Mouse (Mus musculus): ENCODE results near the gene Shank2. TPM values are rescaled to one million over a fixed set of nuclear protein-coding genes. Genes with fewer than 3 reads are reported as not detected.

Shank2 gene
- total RNA-seq, 1 experiment, result 0.94 TPM

DNA sequence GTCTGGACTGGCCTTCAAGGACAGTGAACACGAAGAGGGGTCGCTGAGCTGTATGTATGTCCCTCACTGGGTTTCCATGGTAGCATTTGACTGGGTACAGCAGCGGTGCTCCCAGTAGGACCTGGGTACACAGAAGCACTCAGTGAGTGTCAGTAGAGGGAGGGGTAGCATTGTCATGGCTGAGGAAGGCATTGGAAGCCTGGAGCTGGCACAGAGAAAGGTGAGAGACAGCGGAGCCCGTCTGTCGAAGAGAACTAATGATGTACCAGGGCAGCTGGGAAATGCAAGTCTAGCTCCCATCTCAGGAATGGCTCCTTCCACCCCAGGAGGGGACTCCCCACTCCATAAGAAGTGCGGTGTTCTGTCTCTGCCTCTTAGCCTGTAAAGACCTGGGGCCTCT lies 256.1 kb downstream of the Shank2 start:
- Histone ChIP-seq H3K9me3 (ENCODE audit: control insufficient read depth, insufficient read depth, low read depth, low read length) (no peaks in the 10 kb centered on the region), H3K9ac (ENCODE audit: insufficient read depth, low read depth, low read length, poor library complexity, severe bottlenecking) (no peak overlapping the region), H3K27ac (ENCODE audit: insufficient read depth, low read depth, low read length, poor library complexity, severe bottlenecking) (no peak overlapping the region), H3K4me3 (ENCODE audit: insufficient read depth in 1 of 2, low read depth in 1 of 2, low read length in 2 of 2, poor library complexity in 1 of 2, severe bottlenecking in 1 of 2) (no peak overlapping the region), H3K4me1 (ENCODE audit: control insufficient read depth in 2 of 2, insufficient read depth in 2 of 2, low read length in 2 of 2, poor library complexity in 1 of 2) (peaks cover 0 to 2% of the 10 kb centered on the region in 2 experiments; a peak in 2 of 4 replicates), H3K36me3 (ENCODE audit: control insufficient read depth, insufficient read depth, low read length, poor library complexity, severe bottlenecking) (no peaks in the 10 kb centered on the region)
- in situ Hi-C loops (cut with MboI; ENCODE audit: low sequenced_read_pairs in 2 of 2, unreplicated experiment in 2 of 2), result no loop called here
- no peak for DNase-seq (ENCODE audit: low read depth, low spot score)
- TF ChIP-seq MAFK (IDR thresholded peaks at IDR 0.05; ENCODE audit: insufficient read depth, low read depth, low read length), result no peak
- no peak for TF ChIP-seq ZC3H11A (IDR thresholded peaks at IDR 0.05; ENCODE audit: borderline replicate concordance, low read depth, low read length)
- TF ChIP-seq ZNF384 (IDR thresholded peaks at IDR 0.05; ENCODE audit: low read depth, low read length), result no peak
- TF ChIP-seq CHD2 (IDR thresholded peaks at IDR 0.05; ENCODE audit: low read depth, low read length), result no peak
- TF ChIP-seq HCFC1 (IDR thresholded peaks at IDR 0.05; ENCODE audit: borderline replicate concordance, insufficient read depth, low read length), result no peak

DNA sequence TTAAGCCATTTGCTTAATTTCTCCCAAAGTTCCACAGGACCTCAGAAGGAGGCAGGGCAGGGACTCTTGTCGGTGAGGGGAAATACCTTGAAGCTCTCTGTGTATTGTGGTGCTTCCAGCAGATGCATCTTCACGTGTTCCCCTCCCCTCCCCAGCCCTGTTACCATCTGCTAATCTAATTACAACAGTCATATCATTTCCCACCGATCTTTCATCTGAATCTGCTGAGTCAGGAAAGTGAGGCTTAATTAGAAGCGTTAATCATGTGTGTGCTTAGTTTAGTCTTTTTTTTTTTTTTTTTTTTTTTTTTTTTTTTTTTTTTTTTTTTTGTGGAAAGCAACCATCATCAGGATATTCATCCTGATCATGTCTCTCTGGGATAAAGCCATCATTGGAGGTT lies 256.6 kb downstream of the Shank2 start:
- Histone ChIP-seq H3K9me3 (ENCODE audit: control insufficient read depth, insufficient read depth, low read depth, low read length) (no peaks in the 10 kb centered on the region), H3K36me3 (ENCODE audit: control insufficient read depth, insufficient read depth, low read length, poor library complexity, severe bottlenecking) (no peaks in the 10 kb centered on the region)

DNA sequence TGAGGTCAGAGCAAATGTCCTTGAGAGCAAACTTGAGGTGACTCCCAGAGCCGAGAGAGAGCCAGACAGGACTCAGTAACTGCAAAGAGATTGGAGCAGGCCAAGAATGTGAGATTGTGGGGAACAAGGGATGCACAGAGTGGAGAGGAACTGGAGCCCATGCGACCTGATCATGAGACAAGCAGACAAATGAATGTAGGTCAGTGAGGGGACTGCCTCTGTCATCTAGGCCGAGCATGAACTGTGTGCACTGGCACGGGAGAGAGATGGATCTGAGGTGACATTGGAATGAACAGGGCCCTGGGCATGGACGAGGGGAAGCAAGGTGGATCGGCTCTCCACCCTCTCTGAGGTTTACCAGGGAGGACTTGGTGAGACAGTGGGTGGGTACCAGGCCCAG lies 260.9 kb downstream of the Shank2 start:
- TF ChIP-seq CHD2 (IDR thresholded peaks at IDR 0.05; ENCODE audit: low read depth, low read length) (no peak), ZNF384 (IDR thresholded peaks at IDR 0.05; ENCODE audit: low read depth, low read length) (no peak), HCFC1 (IDR thresholded peaks at IDR 0.05; ENCODE audit: borderline replicate concordance, insufficient read depth, low read length) (no peak), MAFK (IDR thresholded peaks at IDR 0.05; ENCODE audit: insufficient read depth, low read depth, low read length) (no peak), ZC3H11A (IDR thresholded peaks at IDR 0.05; ENCODE audit: borderline replicate concordance, low read depth, low read length) (no peak)
- Histone ChIP-seq H3K4me1 (ENCODE audit: control insufficient read depth in 2 of 2, insufficient read depth in 2 of 2, low read length in 2 of 2, poor library complexity in 1 of 2) (no peaks in the 10 kb centered on the region), H3K9me3 (ENCODE audit: control insufficient read depth, insufficient read depth, low read depth, low read length) (no peaks in the 10 kb centered on the region), H3K36me3 (ENCODE audit: control insufficient read depth, insufficient read depth, low read length, poor library complexity, severe bottlenecking) (no peaks in the 10 kb centered on the region), H3K9ac (ENCODE audit: insufficient read depth, low read depth, low read length, poor library complexity, severe bottlenecking) (no peak overlapping the region), H3K4me3 (ENCODE audit: insufficient read depth in 1 of 2, low read depth in 1 of 2, low read length in 2 of 2, poor library complexity in 1 of 2, severe bottlenecking in 1 of 2) (no peak overlapping the region), H3K27ac (ENCODE audit: insufficient read depth, low read depth, low read length, poor library complexity, severe bottlenecking) (no peak overlapping the region)
- in situ Hi-C loops (cut with MboI; ENCODE audit: low sequenced_read_pairs in 2 of 2, unreplicated experiment in 2 of 2), result no loop called here
- DNase-seq (ENCODE audit: low read depth, low spot score), result no peak

More for the DNA sequence above, 256.6 kb downstream of the Shank2 start:
- TF ChIP-seq MAFK (IDR thresholded peaks at IDR 0.05; ENCODE audit: insufficient read depth, low read depth, low read length), result peak; percentile 65
- TF ChIP-seq ZNF384 (IDR thresholded peaks at IDR 0.05; ENCODE audit: low read depth, low read length), result peak; percentile 85
- TF ChIP-seq HCFC1 (IDR thresholded peaks at IDR 0.05; ENCODE audit: borderline replicate concordance, insufficient read depth, low read length), result no peak
- no peak for TF ChIP-seq ZC3H11A (IDR thresholded peaks at IDR 0.05; ENCODE audit: borderline replicate concordance, low read depth, low read length)
- in situ Hi-C loops (cut with MboI; ENCODE audit: low sequenced_read_pairs in 2 of 2, unreplicated experiment in 2 of 2), result no loop called here
- Histone ChIP-seq H3K9ac (ENCODE audit: insufficient read depth, low read depth, low read length, poor library complexity, severe bottlenecking) (no peak overlapping the region), H3K4me3 (ENCODE audit: insufficient read depth in 1 of 2, low read depth in 1 of 2, low read length in 2 of 2, poor library complexity in 1 of 2, severe bottlenecking in 1 of 2) (no peak overlapping the region), H3K4me1 (ENCODE audit: control insufficient read depth in 2 of 2, insufficient read depth in 2 of 2, low read length in 2 of 2, poor library complexity in 1 of 2) (peaks cover 0 to 2% of the 10 kb centered on the region in 2 experiments; a peak in 2 of 4 replicates), H3K27ac (ENCODE audit: insufficient read depth, low read depth, low read length, poor library complexity, severe bottlenecking) (no peak overlapping the region)
- DNase-seq (ENCODE audit: low read depth, low spot score), result no peak

DNA sequence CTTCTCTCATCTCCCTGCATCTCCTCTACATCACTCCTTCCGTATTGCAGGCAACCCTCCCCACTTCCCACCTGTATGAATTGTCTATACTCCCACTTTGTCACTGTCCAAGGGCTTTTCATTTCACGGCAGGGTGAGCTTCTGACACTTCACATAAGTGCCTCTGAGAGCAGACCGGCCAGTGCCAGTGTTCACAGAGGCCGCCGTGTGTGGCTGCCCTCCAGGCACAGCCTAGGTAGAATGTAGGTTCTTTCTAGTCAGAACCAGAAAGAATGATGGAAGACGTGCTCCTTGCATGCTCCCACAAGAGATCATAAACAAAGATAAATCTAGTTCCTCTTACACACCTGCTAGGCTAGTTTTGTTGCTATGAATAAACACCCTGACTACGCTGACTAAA lies 265.0 kb downstream of the Shank2 start:
- H3K9me3 ChIP-seq (ENCODE audit: control insufficient read depth, insufficient read depth, low read depth, low read length), result no peaks in the 10 kb centered on the region
- no peak overlapping the region for H3K27ac ChIP-seq (ENCODE audit: insufficient read depth, low read depth, low read length, poor library complexity, severe bottlenecking)
- H3K4me1 ChIP-seq (ENCODE audit: control insufficient read depth in 2 of 2, insufficient read depth in 2 of 2, low read length in 2 of 2, poor library complexity in 1 of 2), result no peaks in the 10 kb centered on the region
- H3K9ac ChIP-seq (ENCODE audit: insufficient read depth, low read depth, low read length, poor library complexity, severe bottlenecking), result no peak overlapping the region
- no peak for TF ChIP-seq ZC3H11A (IDR thresholded peaks at IDR 0.05; ENCODE audit: borderline replicate concordance, low read depth, low read length)
- no peak for TF ChIP-seq CHD2 (IDR thresholded peaks at IDR 0.05; ENCODE audit: low read depth, low read length)
- no peak for TF ChIP-seq HCFC1 (IDR thresholded peaks at IDR 0.05; ENCODE audit: borderline replicate concordance, insufficient read depth, low read length)
- TF ChIP-seq ZNF384 (IDR thresholded peaks at IDR 0.05; ENCODE audit: low read depth, low read length), result no peak
- in situ Hi-C loops (cut with MboI; ENCODE audit: low sequenced_read_pairs in 2 of 2, unreplicated experiment in 2 of 2), result no loop called here
- no peak overlapping the region for H3K4me3 ChIP-seq (ENCODE audit: insufficient read depth in 1 of 2, low read depth in 1 of 2, low read length in 2 of 2, poor library complexity in 1 of 2, severe bottlenecking in 1 of 2)
- no peaks in the 10 kb centered on the region for H3K36me3 ChIP-seq (ENCODE audit: control insufficient read depth, insufficient read depth, low read length, poor library complexity, severe bottlenecking)
- DNase-seq (ENCODE audit: low read depth, low spot score), result no peak

DNA sequence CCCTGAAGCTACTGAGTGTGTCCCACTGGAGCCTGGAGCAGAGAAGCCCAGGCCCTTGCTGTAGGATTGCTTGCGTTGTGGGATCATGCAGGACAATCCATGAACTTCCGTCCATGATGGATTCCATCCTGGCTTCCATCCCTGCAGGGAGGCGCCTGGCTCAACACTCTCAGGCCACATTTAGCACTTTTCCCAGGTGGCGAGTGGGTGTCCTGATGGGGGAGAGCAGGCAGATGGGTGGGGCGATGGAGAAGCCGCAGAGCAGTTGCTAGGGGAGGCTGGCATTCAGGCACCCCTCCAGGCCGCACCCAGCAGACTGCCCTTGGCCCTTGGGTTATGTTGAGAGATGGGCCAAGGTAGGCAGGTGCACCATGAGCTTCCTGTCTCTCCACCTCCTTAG lies 266.6 kb downstream of the Shank2 start:
- Histone ChIP-seq H3K9ac (ENCODE audit: insufficient read depth, low read depth, low read length, poor library complexity, severe bottlenecking) (no peak overlapping the region), H3K9me3 (ENCODE audit: control insufficient read depth, insufficient read depth, low read depth, low read length) (no peaks in the 10 kb centered on the region), H3K27ac (ENCODE audit: insufficient read depth, low read depth, low read length, poor library complexity, severe bottlenecking) (no peak overlapping the region), H3K36me3 (ENCODE audit: control insufficient read depth, insufficient read depth, low read length, poor library complexity, severe bottlenecking) (no peaks in the 10 kb centered on the region), H3K4me1 (ENCODE audit: control insufficient read depth in 2 of 2, insufficient read depth in 2 of 2, low read length in 2 of 2, poor library complexity in 1 of 2) (no peaks in the 10 kb centered on the region), H3K4me3 (ENCODE audit: insufficient read depth in 1 of 2, low read depth in 1 of 2, low read length in 2 of 2, poor library complexity in 1 of 2, severe bottlenecking in 1 of 2) (no peak overlapping the region)
- DNase-seq (ENCODE audit: low read depth, low spot score), result no peak
- in situ Hi-C loops (cut with MboI; ENCODE audit: low sequenced_read_pairs in 2 of 2, unreplicated experiment in 2 of 2), result no loop called here
- no peak for TF ChIP-seq MAFK (IDR thresholded peaks at IDR 0.05; ENCODE audit: insufficient read depth, low read depth, low read length)
- TF ChIP-seq ZNF384 (IDR thresholded peaks at IDR 0.05; ENCODE audit: low read depth, low read length), result no peak
- TF ChIP-seq HCFC1 (IDR thresholded peaks at IDR 0.05; ENCODE audit: borderline replicate concordance, insufficient read depth, low read length), result no peak
- TF ChIP-seq ZC3H11A (IDR thresholded peaks at IDR 0.05; ENCODE audit: borderline replicate concordance, low read depth, low read length), result no peak
- no peak for TF ChIP-seq CHD2 (IDR thresholded peaks at IDR 0.05; ENCODE audit: low read depth, low read length)
